Mouse (Mus musculus) cerebellum, adult 11 months (tissue): ENCODE measurements around the gene Kl.

Source experiments
- DNase-seq: peaks from one replicate; pipeline ENCODE4 v3.0.0; 2022

The Kl gene

DNA sequence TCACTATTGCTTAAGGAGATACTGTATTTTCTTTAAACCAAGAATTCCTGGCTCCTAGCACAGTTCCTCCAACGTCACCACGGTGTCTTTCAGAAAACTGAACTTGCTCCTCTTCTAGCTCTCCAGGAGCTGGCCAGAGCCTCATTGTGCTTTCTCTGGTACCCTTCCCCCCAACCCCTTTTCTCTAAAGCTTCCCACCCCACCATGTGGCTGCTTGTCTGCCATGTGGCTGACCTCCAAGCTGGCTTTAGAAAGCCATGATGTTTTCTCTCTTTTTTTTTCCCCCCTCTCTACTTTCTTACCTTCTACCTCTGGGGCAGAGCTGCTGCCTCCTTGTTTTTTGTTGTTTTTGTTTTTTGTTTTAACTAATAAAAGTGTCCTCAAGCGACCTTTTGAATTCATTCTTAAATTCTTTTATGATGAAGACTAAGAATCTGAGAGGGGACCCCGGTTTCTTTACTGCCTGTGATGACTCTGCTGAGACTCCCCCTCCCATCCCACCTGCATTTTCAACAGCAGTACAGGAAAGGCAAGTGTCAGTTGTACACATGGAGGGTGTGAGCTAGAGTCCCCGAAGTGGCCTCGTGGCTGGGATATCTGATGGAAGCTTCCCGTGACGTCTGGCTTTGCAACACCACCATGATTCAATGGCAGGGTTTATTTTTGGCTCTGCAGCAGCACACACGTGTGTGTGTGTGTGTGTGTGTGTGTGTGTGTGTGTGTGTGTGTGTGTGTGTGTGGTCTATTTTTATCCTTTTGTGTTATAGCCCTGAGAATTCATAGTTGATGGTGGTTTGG, 82.5 kb downstream of the Kl start:
- no peak for DNase-seq

DNA sequence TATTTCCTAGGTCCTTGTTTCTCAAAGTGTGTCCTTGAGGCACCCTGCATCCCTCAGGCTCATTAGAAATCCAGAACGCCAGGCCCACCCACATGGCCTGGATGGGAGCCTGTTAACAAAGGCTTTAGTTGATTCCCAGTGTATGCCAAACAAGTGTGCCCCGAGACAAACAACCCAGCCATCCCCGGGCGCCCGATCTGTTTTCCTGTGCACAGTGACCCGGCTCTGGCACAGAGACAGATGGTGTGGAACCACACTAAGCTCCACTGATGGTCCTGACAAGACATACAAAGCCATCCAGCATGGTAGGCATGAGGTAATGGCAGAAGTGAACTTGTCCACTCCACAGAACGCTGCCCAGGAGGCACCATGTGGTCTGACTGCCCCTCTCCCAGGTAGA, 85.5 kb downstream of the Kl start:
- no peak for DNase-seq

DNA sequence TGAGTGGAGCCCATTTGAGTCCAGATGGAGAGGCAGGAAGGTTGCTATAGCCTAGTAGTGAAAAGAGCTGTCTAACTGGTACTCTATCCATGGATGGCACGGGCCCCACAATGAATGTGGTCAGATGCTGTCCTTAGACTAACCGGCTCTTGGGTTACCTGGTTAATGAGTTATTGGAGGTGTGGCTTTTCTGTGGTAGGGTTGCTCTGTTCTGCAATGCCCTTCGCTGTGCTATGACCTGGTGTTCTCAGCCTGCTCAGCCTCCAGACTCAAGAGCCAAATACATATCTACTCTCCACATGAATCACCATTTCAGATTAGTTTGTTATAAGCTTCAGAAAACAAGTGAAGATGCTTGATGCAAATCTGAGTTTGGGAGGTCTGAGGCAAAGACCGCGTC, 90.5 kb downstream of the Kl start:
- no peak for DNase-seq
